Mouse (Mus musculus) myocyte (in vitro differentiated cells): ENCODE measurements around the gene Taz. TPM values are rescaled to one million over a fixed set of nuclear protein-coding genes. Genes with fewer than 3 reads are reported as not detected.
A peak's percentile ranks its signal among the peaks of the same experiment; 100 is the strongest.

ENCODE experiments used
- H3K27me3 ChIP-seq: one replicate; pipeline ENCODE4 v1.6.1; 2011; ENCODE audit not compliant: control insufficient read depth, insufficient read depth, insufficient read length
- H3K36me3 ChIP-seq: one replicate; pipeline ENCODE4 v1.6.1; 2011; ENCODE audit not compliant: control insufficient read depth, insufficient read depth
- H3K4me2 ChIP-seq: one replicate; pipeline ENCODE4 v1.6.1; 2011; ENCODE audit warnings: low read depth, control low read depth
- H3K4me3 ChIP-seq: one replicate; pipeline ENCODE4 v1.5.1; 2011; ENCODE audit warnings: mild to moderate bottlenecking, control low read depth, moderate library complexity
- H3K79me2 ChIP-seq: one replicate; pipeline ENCODE4 v1.6.1; 2011; ENCODE audit not compliant: control insufficient read depth, insufficient read depth
- H3ac ChIP-seq: one replicate; pipeline ENCODE4 v1.6.1; 2011; ENCODE audit not compliant: control insufficient read depth, insufficient read length
- CEBPB ChIP-seq: IDR thresholded peaks from 2 replicates; pipeline ENCODE4 v1.6.1; 2011; ENCODE audit warnings: mild to moderate bottlenecking, moderate library complexity; ENCODE audit not compliant: poor library complexity, insufficient read depth, severe bottlenecking
- E2F4 ChIP-seq: IDR thresholded peaks from one replicate; pipeline ENCODE4 v1.6.1; 2011; ENCODE audit warnings: mild to moderate bottlenecking, control low read depth, moderate library complexity; ENCODE audit not compliant: insufficient read depth
- MAX ChIP-seq: IDR thresholded peaks from one replicate; pipeline ENCODE4 v1.6.1; 2011; ENCODE audit warnings: low read depth, mild to moderate bottlenecking, control low read depth
- MYOD1 ChIP-seq, 3 experiments: IDR thresholded peaks; one replicate each; pipeline ENCODE4 v1.6.1; 2011; ENCODE audit warnings: control low read depth in 2 of 3, low read depth in 2 of 3, mild to moderate bottlenecking in 2 of 3, moderate library complexity in 1 of 3; ENCODE audit not compliant: insufficient read length in 2 of 3, control insufficient read depth in 1 of 3
- MYOG ChIP-seq, 3 experiments: IDR thresholded peaks; one replicate each; pipeline ENCODE4 v1.6.1; 2011; ENCODE audit warnings: control low read depth in 2 of 3, low read depth in 2 of 3, mild to moderate bottlenecking in 2 of 3; ENCODE audit not compliant: insufficient read length in 2 of 3, control insufficient read depth in 1 of 3, insufficient read depth in 1 of 3
- POLR2A ChIP-seq: IDR thresholded peaks from one replicate; pipeline ENCODE4 v1.6.1; 2011; ENCODE audit warnings: low read depth, mild to moderate bottlenecking, control low read depth, moderate library complexity; ENCODE audit not compliant: insufficient read length
- POLR2AphosphoS2 ChIP-seq: IDR thresholded peaks from one replicate; pipeline ENCODE4 v1.6.1; 2011; ENCODE audit warnings: low read depth, control low read depth; ENCODE audit not compliant: insufficient read length
- REST ChIP-seq: IDR thresholded peaks from one replicate; pipeline ENCODE4 v1.6.1; 2011; ENCODE audit warnings: mild to moderate bottlenecking, control low read depth, moderate library complexity; ENCODE audit not compliant: insufficient read depth, insufficient read length
- SRF ChIP-seq: IDR thresholded peaks from one replicate; pipeline ENCODE4 v1.6.1; 2011; ENCODE audit warnings: low read depth; ENCODE audit not compliant: control insufficient read depth, insufficient read length
- TCF12 ChIP-seq: IDR thresholded peaks from one replicate; pipeline ENCODE4 v1.6.1; 2011; ENCODE audit warnings: mild to moderate bottlenecking, control low read depth; ENCODE audit not compliant: poor library complexity, insufficient read depth, severe bottlenecking
- TCF3 ChIP-seq: IDR thresholded peaks from one replicate; pipeline ENCODE4 v1.6.1; 2011; ENCODE audit warnings: low read depth, control low read depth; ENCODE audit not compliant: insufficient read length
- USF1 ChIP-seq: IDR thresholded peaks from one replicate; pipeline ENCODE4 v1.6.1; 2011; ENCODE audit warnings: low read depth, mild to moderate bottlenecking, control low read depth, moderate library complexity
- polyA plus RNA-seq: library from polyadenylated mRNA; unstranded; fragments of >200 nt; fragmentation: generic; extraction: Trizol; gene quantifications from one replicate; pipeline ENCODE4 v1.2.1, GENCODE M21; 2012; ENCODE audit warnings: missing spikeins

The Taz gene
- polyA plus RNA-seq, 1 experiment: 28.2 TPM

GRCm38 (mm10) chrX:74248651-74249050 is 33.1 kb upstream of the Taz start:
- H3K27me3 ChIP-seq: no peaks in the 10 kb centered on the region
- H3K79me2 ChIP-seq: peaks cover 32% of the 10 kb centered on the region
- H3ac ChIP-seq: no peak overlapping the region
- peak overlapping the region; percentile 96 for H3K4me3 ChIP-seq
- H3K36me3 ChIP-seq: no peaks in the 10 kb centered on the region
- TF ChIP-seq TCF3: no peak
- TF ChIP-seq SRF: peak; percentile 66
- H3K4me2 ChIP-seq: peak overlapping the region; percentile 90

GRCm38 (mm10) chrX:74249615-74250014 is 32.1 kb upstream of the Taz start, which contains the start of gene Flna:
Gene Flna (minus strand): TSS chrX:74249820.
- no peaks in the 10 kb centered on the region for H3K27me3 ChIP-seq

GRCm38 (mm10) chrX:74254153-74254887 is 27.4 kb upstream of the Taz start, which contains the start of gene Emd:
Gene Emd (plus strand): TSS chrX:74254687.
- H3K4me3 ChIP-seq: peak within 1 kb of the TSS; percentile 60
- peak within 1 kb of the TSS; percentile 77 for H3ac ChIP-seq
- peak; percentile 79 for TF ChIP-seq POLR2A
- TF ChIP-seq MYOD1 (IDR thresholded peaks at IDR 0.05; ENCODE audit: control insufficient read depth in 1 of 3, insufficient read length in 2 of 3, low read depth in 2 of 3): peak in 1 of 3 experiments; percentile 13
- no peak for TF ChIP-seq TCF3
- no peak for TF ChIP-seq REST
- peak; percentile 69 for TF ChIP-seq POLR2AphosphoS2
- TF ChIP-seq E2F4: no peak
- TF ChIP-seq CEBPB: no peak
- TF ChIP-seq MYOG (IDR thresholded peaks at IDR 0.05; ENCODE audit: control insufficient read depth in 1 of 3, insufficient read depth in 1 of 3, insufficient read length in 2 of 3, low read depth in 2 of 3): no peak
- TF ChIP-seq TCF12: no peak
- H3K4me2 ChIP-seq: peak within 1 kb of the TSS; percentile 70
- H3K36me3 ChIP-seq: peaks cover 9% of the 10 kb centered on the region
- no peaks in the 10 kb centered on the region for H3K27me3 ChIP-seq
- H3K79me2 ChIP-seq: peaks cover 15% of the 10 kb centered on the region

More at GRCm38 (mm10) chrX:74249615-74250014, 32.1 kb upstream of the Taz start, which contains the start of gene Flna:
- Histone ChIP-seq H3K4me3 (peak within 1 kb of the TSS; percentile 96), H3K79me2 (peaks cover 23% of the 10 kb centered on the region), H3K36me3 (no peaks in the 10 kb centered on the region), H3K4me2 (peak within 1 kb of the TSS; percentile 90), H3ac (no peak within 1 kb of the TSS)
- TF ChIP-seq POLR2AphosphoS2 (peak; percentile 17), MYOG (IDR thresholded peaks at IDR 0.05; ENCODE audit: control insufficient read depth in 1 of 3, insufficient read depth in 1 of 3, insufficient read length in 2 of 3, low read depth in 2 of 3) (peak in 1 of 3 experiments; percentile 60), MYOD1 (IDR thresholded peaks at IDR 0.05; ENCODE audit: control insufficient read depth in 1 of 3, insufficient read length in 2 of 3, low read depth in 2 of 3) (peak in 1 of 3 experiments; percentile 44), CEBPB (no peak), SRF (peak; percentile 51), POLR2A (peak; percentile 72)

GRCm38 (mm10) chrX:74254888-74255565 is 26.7 kb upstream of the Taz start:
- peak overlapping the region; percentile 60 for H3K4me3 ChIP-seq
- H3ac ChIP-seq: peak overlapping the region; percentile 77
- peaks cover 9% of the 10 kb centered on the region for H3K36me3 ChIP-seq
- peaks cover 15% of the 10 kb centered on the region for H3K79me2 ChIP-seq
- no peak for TF ChIP-seq USF1
- no peak for TF ChIP-seq MYOD1 (IDR thresholded peaks at IDR 0.05; ENCODE audit: control insufficient read depth in 1 of 3, insufficient read length in 2 of 3, low read depth in 2 of 3)
- no peak for TF ChIP-seq MAX
- no peak for TF ChIP-seq TCF3
- peak overlapping the region; percentile 70 for H3K4me2 ChIP-seq
- H3K27me3 ChIP-seq: no peaks in the 10 kb centered on the region

GRCm38 (mm10) chrX:74257746-74258145 is 24.0 kb upstream of the Taz start:
- Histone ChIP-seq H3ac (no peak overlapping the region), H3K4me3 (no peak overlapping the region), H3K36me3 (peaks cover 9% of the 10 kb centered on the region), H3K79me2 (peaks cover 15% of the 10 kb centered on the region), H3K27me3 (no peaks in the 10 kb centered on the region), H3K4me2 (no peak overlapping the region)
- TF ChIP-seq CEBPB: no peak
- no peak for TF ChIP-seq POLR2A
- no peak for TF ChIP-seq MYOG (IDR thresholded peaks at IDR 0.05; ENCODE audit: control insufficient read depth in 1 of 3, insufficient read depth in 1 of 3, insufficient read length in 2 of 3, low read depth in 2 of 3)
- no peak for TF ChIP-seq USF1
- TF ChIP-seq SRF: no peak
- no peak for TF ChIP-seq MAX
- TF ChIP-seq TCF12: no peak
- no peak for TF ChIP-seq POLR2AphosphoS2
- no peak for TF ChIP-seq MYOD1 (IDR thresholded peaks at IDR 0.05; ENCODE audit: control insufficient read depth in 1 of 3, insufficient read length in 2 of 3, low read depth in 2 of 3)
- no peak for TF ChIP-seq TCF3
- no peak for TF ChIP-seq E2F4
- TF ChIP-seq REST: no peak
